Mouse (Mus musculus): ENCODE results near the gene Abcc6. TPM values are rescaled to one million over a fixed set of nuclear protein-coding genes. Genes with fewer than 3 reads are reported as not detected.
"Not testable (repeated sequence)": the region's sequence is repeated elsewhere in the genome, so short reads cannot be mapped to it uniquely, and the experiment has no call there.

Gene Abcc6
- polyA plus RNA-seq, 1 experiment from 2014 or later, result 0.27 TPM

DNA sequence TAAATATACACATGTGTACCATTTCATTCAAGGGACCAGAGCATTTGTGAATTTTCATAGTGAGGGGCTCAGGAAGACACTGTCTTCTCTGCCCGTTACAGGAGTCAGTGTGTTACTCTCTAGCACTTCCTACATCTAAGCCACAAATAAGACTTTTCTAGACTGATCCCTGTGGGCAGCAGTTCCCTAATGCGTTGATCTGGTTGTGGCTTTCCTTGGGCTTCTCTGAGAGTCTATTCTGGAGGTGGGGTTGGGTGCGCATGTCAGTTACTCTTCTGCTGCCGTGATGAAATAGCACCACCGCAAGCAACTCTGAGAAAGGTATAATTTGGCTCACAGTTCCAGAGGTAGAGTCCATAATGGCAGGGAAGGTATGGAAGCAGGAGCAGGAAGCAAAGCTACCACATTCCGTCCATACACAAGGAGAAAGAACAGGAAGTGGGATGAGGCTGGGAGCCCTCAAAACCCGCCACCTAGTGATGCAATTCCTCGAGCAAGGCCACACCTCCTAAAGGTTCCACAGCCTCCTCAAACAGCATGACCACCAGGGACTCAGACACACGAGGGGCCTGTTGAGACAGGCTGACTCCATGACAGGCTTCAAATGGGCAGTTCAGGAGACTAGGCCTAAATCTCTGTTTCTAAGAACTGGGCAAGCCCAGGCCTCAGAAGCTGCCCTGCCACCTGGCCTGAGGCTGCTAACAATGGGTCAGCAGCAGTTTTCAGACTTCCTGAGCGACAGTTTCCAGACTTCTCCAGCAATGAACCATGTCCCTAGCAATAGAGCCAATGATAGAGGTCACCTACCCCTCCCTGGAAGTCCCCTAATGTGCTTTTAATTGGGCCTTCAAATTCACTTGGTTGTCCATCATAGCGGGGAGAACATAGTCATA is 58.0 kb downstream of the Abcc6 start:
- Histone ChIP-seq H3K4me1 (no peaks in the 10 kb centered on the region), H3K27me3 (no peaks in the 10 kb centered on the region), H3K4me3 (no peak overlapping the region), H3K4me2 (replicated peaks) (no peak overlapping the region), H3K36me3 (no peaks in the 10 kb centered on the region), H3K27ac (replicated peaks) (no peak overlapping the region), H3K9me3 (no peaks in the 10 kb centered on the region), H3K9ac (replicated peaks) (no peak overlapping the region)
- WGBS, result 83% methylated on average over 11 of the region's 11 CpGs
- no peak for ATAC-seq (replicated peaks)

DNA sequence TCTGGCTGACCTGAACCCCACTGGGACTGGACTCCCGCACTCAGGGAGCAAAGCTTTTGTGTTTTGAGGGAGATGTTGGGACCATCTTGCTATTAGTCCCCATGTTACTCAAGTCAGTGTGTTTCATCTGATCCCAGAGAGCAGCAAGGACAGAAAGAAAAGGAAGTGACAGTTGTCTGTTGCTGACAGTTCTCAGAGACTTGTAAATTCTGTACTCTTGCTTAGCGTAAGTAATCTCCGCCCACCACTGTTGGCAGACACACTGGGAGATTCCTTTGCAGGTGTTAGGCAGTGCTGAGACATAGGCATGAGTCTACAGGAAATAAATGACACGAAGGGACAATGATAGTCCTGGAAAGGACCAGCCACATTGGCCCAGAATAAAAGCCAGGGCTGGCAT is 73.5 kb downstream of the Abcc6 start:
- no peak for ATAC-seq (replicated peaks)
- no peaks in the 10 kb centered on the region for H3K36me3 ChIP-seq
- no peaks in the 10 kb centered on the region for H3K4me1 ChIP-seq
- no peaks in the 10 kb centered on the region for H3K9me3 ChIP-seq
- H3K27me3 ChIP-seq, result no peaks in the 10 kb centered on the region
- H3K9ac ChIP-seq (replicated peaks), result no peak overlapping the region
- H3K27ac ChIP-seq (replicated peaks), result no peak overlapping the region
- WGBS, result 72% methylated on average over 4 of the region's 4 CpGs
- no peak overlapping the region for H3K4me3 ChIP-seq
- H3K4me2 ChIP-seq (replicated peaks), result no peak overlapping the region

DNA sequence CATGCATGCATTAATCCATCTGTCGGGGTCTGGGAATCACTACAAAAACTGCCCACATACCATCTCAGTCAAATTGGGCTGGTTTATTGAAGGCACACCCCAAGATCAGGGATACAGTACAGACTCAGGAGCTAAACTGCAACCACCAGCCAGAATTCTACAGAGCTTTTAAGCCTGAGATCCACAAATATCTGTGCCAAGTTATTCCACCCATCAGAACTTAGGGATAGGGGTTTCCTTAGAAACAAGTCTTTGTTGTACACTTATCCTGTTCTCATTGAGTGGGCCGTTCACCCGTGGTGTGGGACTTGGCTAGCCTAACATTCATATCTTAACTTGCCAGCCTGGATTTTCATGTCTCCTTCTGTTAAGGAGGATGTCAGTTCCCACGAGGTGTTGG is 81.0 kb downstream of the Abcc6 start:
- Histone ChIP-seq H3K27me3 (no peaks in the 10 kb centered on the region), H3K9me3 (no peaks in the 10 kb centered on the region), H3K27ac (replicated peaks) (no peak overlapping the region), H3K4me2 (replicated peaks) (no peak overlapping the region), H3K4me3 (no peak overlapping the region), H3K4me1 (no peaks in the 10 kb centered on the region), H3K36me3 (no peaks in the 10 kb centered on the region), H3K9ac (replicated peaks) (no peak overlapping the region)
- WGBS, result 78% methylated on average over 4 of the region's 4 CpGs
- no peak for ATAC-seq (replicated peaks)

DNA sequence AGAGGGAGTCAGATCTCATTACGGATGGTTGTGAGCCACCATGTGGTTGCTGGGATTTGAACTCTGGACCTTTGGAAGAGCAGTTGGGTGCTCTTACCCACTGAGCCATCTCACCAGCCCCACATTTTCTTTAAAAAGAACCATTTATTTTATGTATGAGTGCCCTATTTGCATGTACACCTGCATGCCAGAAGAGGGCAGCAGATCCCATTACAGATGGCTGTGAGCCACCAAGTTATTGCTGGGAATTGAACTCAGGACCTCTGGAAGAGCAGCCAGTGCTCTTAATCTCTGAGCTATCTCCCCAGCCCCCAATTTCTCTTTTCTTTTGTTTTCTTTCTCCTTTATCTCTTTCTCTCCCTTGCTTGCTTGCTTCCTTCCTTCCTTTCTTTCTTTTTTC is 86.8 kb downstream of the Abcc6 start:
- WGBS, result 74% methylated on average over 1 of the region's 1 CpGs
- H3K27ac ChIP-seq (replicated peaks); H3K4me3 ChIP-seq; H3K4me1 ChIP-seq; H3K27me3 ChIP-seq; H3K4me2 ChIP-seq (replicated peaks); H3K9me3 ChIP-seq; ATAC-seq (replicated peaks); H3K9ac ChIP-seq (replicated peaks); H3K36me3 ChIP-seq: not testable (repeated sequence)

DNA sequence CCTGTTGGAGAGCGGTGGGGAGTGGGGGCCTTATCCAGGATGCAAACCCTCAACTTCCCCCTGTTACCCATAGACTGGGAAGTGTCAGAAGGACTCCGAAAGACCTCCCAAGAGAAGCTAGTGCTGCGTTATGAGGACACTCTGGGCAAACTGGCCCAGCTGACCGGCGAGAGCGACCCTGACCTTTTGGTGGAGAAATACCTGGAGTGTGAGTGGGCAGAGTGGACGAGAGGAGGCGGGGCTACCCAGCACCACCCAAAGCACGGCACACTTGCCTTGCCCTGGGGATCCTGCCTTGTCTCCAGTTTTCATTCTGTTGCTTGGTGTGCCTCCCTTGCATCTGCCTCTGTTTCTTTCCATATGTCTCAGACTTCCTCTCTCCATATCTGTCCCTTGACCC is 88.1 kb downstream of the Abcc6 start:
- Histone ChIP-seq H3K4me2 (replicated peaks) (no peak overlapping the region), H3K4me3 (no peak overlapping the region), H3K36me3 (no peaks in the 10 kb centered on the region), H3K9me3 (no peaks in the 10 kb centered on the region), H3K4me1 (no peaks in the 10 kb centered on the region), H3K9ac (replicated peaks) (no peak overlapping the region), H3K27ac (replicated peaks) (no peak overlapping the region), H3K27me3 (no peaks in the 10 kb centered on the region)
- 88% methylated on average over 9 of the region's 9 CpGs for WGBS
- ATAC-seq (replicated peaks), result no peak

DNA sequence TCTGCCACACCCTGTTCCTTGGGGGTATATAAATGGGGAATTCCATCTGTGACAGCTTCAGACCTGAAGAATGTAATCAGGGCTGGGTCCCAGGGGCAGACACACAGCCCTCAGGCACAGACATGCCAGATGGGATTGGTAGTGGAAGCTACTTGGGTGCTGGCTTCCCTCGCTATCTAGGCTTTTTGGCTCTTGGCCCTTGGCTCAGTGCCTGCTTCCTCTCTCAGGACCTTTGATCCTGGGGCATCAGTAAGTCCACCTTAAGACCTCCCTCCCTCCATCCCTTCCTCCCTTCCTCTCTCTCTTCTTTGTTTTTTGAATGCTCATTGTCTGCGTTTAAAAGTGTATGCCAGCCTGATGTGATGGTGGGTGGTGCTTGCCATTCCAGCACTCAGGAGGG is 90.3 kb downstream of the Abcc6 start:
- Histone ChIP-seq H3K9ac (replicated peaks) (no peak overlapping the region), H3K4me3 (no peak overlapping the region), H3K9me3 (no peaks in the 10 kb centered on the region), H3K36me3 (no peaks in the 10 kb centered on the region), H3K4me1 (no peaks in the 10 kb centered on the region), H3K4me2 (replicated peaks) (no peak overlapping the region), H3K27ac (replicated peaks) (no peak overlapping the region), H3K27me3 (no peaks in the 10 kb centered on the region)
- WGBS, result 39% methylated on average over 2 of the region's 2 CpGs
- no peak for ATAC-seq (replicated peaks)

DNA sequence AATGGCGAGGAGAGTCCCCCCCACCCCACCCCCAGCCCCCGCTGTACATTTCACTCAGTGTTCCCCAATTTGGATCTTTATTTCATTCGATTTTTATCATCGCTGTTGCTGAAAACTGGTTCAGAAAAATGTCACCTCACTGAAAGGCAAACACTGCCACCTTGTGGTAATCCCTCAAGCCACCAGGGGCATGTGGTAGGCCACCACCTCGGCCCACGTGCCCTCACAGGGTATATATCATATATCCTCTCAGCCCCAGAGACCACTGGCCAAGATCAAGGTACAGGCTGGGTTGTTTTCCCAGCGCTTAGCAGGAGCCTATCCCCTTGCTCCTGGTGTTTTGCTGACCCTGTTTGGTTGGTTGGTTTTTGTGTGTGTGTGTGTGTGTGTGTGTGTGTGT is 95.0 kb downstream of the Abcc6 start:
- 33% methylated on average over 7 of the region's 7 CpGs for WGBS
- ATAC-seq (replicated peaks), result 0 out of 2 replicates have a peak, but pooled peaks have one; percentile 51
- no peak overlapping the region for H3K27ac ChIP-seq (replicated peaks)
- no peak overlapping the region for H3K4me2 ChIP-seq (replicated peaks)
- H3K9ac ChIP-seq (replicated peaks), result no peak overlapping the region
- no peaks in the 10 kb centered on the region for H3K4me1 ChIP-seq
- H3K36me3 ChIP-seq, result no peaks in the 10 kb centered on the region
- H3K9me3 ChIP-seq, result no peaks in the 10 kb centered on the region
- no peaks in the 10 kb centered on the region for H3K27me3 ChIP-seq
- no peak overlapping the region for H3K4me3 ChIP-seq

DNA sequence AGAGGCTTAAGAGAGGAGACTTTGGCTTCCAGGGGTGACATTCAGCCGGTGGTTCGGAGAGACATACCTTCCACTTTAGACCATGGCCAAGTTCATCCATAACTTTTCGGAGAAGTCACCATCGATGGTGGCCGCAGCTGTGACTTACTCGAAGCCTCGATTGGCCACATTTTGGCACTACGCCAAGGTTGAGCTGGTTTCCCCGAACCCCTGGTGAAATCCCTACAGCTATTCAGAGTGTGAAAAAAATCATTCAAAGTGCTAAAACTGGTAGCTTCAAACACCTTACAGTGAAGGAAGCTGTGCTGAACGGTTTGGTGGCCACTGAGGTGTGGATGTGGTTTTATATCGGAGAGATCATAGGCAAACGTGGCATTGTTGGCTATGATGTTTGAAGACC is 96.3 kb downstream of the Abcc6 start:
- not testable (repeated sequence) for H3K9ac ChIP-seq (replicated peaks); H3K27me3 ChIP-seq; H3K36me3 ChIP-seq; H3K4me2 ChIP-seq (replicated peaks); H3K27ac ChIP-seq (replicated peaks); H3K4me1 ChIP-seq; H3K9me3 ChIP-seq; H3K4me3 ChIP-seq; ATAC-seq (replicated peaks)
- WGBS, result 88% methylated on average over 12 of the region's 12 CpGs

DNA sequence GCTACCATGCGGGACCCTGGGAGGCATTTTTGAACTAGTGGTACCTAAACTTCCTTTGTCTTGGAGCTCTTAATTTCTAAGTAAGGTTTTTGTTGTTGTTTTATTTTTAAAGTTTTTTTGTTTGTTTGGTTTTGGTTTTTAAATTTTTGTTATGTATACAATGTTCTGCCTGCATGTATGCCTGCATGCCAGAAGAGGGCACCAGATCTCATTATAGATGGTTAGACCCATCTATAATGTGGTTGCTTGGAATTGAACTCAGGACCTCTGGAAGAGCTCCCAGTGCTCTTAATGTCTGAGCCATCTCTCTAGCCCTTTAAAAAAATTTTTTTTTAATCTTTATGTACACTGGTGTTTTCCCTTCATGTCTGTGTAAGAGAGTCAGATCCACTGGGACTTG is 100.4 kb downstream of the Abcc6 start:
- H3K9ac ChIP-seq (replicated peaks), result no peak overlapping the region
- no peaks in the 10 kb centered on the region for H3K4me1 ChIP-seq
- 90% methylated on average over 1 of the region's 1 CpGs for WGBS
- no peaks in the 10 kb centered on the region for H3K9me3 ChIP-seq
- peaks cover 3% of the 10 kb centered on the region; the same call in 1 of the 2 replicates for H3K27me3 ChIP-seq
- no peak for ATAC-seq (replicated peaks)
- H3K4me3 ChIP-seq, result no peak overlapping the region
- H3K4me2 ChIP-seq (replicated peaks), result no peak overlapping the region
- H3K27ac ChIP-seq (replicated peaks), result no peak overlapping the region
- no peaks in the 10 kb centered on the region for H3K36me3 ChIP-seq

DNA sequence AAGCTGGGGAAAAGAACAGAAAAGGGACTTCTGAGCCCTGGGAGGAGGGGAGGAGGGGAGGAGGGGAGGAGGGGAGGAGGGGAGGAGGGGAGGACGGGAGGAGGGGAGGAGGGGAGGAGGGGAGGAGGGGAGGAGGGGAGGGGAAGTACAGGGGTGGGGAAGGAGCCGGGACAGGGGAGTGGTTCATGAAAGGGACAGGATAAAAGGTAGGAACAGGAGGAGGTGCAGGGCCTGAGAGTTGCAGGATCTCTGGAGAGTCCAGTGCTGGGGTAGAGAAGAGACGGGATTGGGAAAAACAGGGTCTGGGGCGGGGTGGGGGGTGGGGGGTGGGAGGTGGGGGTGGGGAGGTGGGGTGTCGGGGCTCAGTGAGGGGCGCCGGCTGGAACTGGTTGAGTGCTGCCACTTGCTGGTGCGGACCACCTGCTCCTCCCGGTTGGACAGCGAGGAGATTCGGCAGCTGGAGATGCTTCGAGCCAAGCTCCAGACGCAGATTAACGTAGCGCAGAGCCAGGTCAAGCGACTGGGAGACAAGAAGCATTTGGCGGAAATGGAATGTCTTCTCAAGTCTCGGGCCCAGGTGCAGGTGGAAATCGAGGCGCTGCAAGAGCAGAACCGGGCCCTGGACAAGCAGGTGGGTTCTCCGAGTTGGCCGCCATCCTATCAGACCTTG is 101.3 kb downstream of the Abcc6 start:
- ATAC-seq (replicated peaks), result no peak
- peaks cover 3% of the 10 kb centered on the region; the same call in 1 of the 2 replicates for H3K27me3 ChIP-seq
- no peaks in the 10 kb centered on the region for H3K9me3 ChIP-seq
- no peak overlapping the region for H3K4me3 ChIP-seq
- H3K27ac ChIP-seq (replicated peaks), result no peak overlapping the region
- 0 out of 2 replicates have a peak overlapping the region, but pooled peaks have one; percentile 10 for H3K4me2 ChIP-seq (replicated peaks)
- H3K36me3 ChIP-seq, result no peaks in the 10 kb centered on the region
- WGBS, result 11% methylated on average over 18 of the region's 23 CpGs
- H3K9ac ChIP-seq (replicated peaks), result no peak overlapping the region
- peaks cover 7% of the 10 kb centered on the region for H3K4me1 ChIP-seq

DNA sequence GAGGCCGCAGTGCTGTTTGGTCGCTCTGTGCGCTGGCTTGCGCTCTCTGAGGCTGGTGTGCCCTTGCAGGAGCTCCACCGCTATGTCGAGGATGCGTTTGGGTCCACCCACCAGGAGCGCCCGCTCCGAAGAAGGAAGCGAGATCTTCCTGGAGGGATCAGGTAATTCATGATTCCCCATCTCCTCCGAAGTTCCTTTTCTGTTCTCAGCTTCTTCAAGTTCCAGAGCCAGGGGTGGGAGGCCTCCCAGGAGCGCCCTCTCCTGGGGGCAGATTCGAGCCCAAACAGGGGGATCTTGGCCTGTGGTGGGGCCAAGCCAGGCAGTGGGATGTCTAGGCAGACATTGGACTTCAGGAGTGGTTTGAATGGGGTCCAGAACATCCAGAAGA is 105.7 kb downstream of the Abcc6 start:
- H3K9me3 ChIP-seq, result no peaks in the 10 kb centered on the region
- ATAC-seq (replicated peaks), result no peak
- peaks cover 3% of the 10 kb centered on the region; the same call in 1 of the 2 replicates for H3K27me3 ChIP-seq
- H3K9ac ChIP-seq (replicated peaks), result no peak overlapping the region; the same call in 1 of the 2 replicates
- peaks cover 21% of the 10 kb centered on the region for H3K4me1 ChIP-seq
- H3K27ac ChIP-seq (replicated peaks), result 0 out of 2 replicates have a peak overlapping the region, but pooled peaks have one; percentile 89
- WGBS, result 17% methylated on average over 14 of the region's 14 CpGs
- peak overlapping the region; percentile 66 for H3K4me2 ChIP-seq (replicated peaks)
- H3K4me3 ChIP-seq, result peak overlapping the region; percentile 54
- H3K36me3 ChIP-seq, result no peaks in the 10 kb centered on the region

DNA sequence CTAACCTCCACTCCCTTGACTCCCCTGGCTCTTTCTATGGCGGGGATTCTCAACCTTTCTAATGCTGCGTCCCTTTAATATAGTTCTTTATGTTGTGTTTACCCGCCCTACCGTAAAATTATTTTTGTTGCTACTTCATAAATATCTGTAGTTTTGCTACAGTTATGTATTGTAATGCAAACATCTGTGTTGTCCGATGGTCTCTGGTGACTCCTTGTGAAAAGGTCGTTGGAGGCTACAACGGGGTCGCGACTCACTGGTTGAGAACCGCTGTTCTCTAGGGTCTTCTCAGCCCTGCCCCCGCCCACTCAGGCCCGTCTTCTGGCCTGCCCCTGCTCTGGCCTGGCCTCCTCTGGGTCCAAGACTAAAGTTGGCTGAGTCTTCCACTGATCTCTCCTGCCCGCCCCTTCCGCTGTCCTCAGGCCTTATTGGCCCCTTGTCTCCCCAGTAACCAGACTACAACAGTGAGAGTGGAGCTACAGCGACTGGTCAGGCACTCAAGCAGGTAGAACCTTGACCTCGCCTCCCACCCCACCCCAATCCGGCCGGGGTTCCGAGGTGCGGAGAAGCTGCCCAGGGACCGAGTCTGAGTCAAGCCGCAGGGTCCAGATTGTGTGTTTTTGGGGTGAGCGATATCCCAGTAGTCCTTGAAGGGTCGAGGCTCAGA is 106.2 kb downstream of the Abcc6 start, which contains the start of gene Ccdc114:
Ccdc114 (plus strand) TSS at position 311 of the 667 bp plus-strand sequence.
- peak within 1 kb of the TSS; percentile 66 for H3K4me2 ChIP-seq (replicated peaks)
- H3K9ac ChIP-seq (replicated peaks), result peak within 1 kb of the TSS; percentile 61
- ATAC-seq (replicated peaks), result peak; percentile 29
- peak within 1 kb of the TSS; percentile 89 for H3K27ac ChIP-seq (replicated peaks)
- no peaks in the 10 kb centered on the region for H3K36me3 ChIP-seq
- H3K9me3 ChIP-seq, result no peaks in the 10 kb centered on the region
- peaks cover 21% of the 10 kb centered on the region for H3K4me1 ChIP-seq
- 6% methylated on average over 24 of the region's 24 CpGs for WGBS
- peaks cover 3% of the 10 kb centered on the region; the same call in 1 of the 2 replicates for H3K27me3 ChIP-seq
- H3K4me3 ChIP-seq, result peak within 1 kb of the TSS; percentile 54

Measured in forebrain, embryonic 15.5 days (tissue).